Mouse (Mus musculus): Measurements from ENCODE around the gene Fam177a. TPM values are rescaled to one million over a fixed set of nuclear protein-coding genes. Genes with fewer than 3 reads are reported as not detected.
"Not testable (repeated sequence)": the region's sequence is repeated elsewhere in the genome, so short reads cannot be mapped to it uniquely, and the experiment has no call there.

The Fam177a gene
- polyA plus RNA-seq, 1 experiment from 2014 or later, result 22.7 TPM

GRCm38 (mm10) chr12:55137859-55138258 lies 13.6 kb downstream of the Fam177a start:
- H3K4me1 ChIP-seq (replicated peaks; ENCODE audit: control insufficient read depth, insufficient read depth, low read length); H3K27me3 ChIP-seq (ENCODE audit: control insufficient read depth, insufficient read depth, low read depth, low read length); H3K4me2 ChIP-seq (ENCODE audit: low read depth, low read length); ATAC-seq (ENCODE audit: low read depth); H3K9ac ChIP-seq (ENCODE audit: low read length); H3K27ac ChIP-seq (ENCODE audit: low read length); H3K4me3 ChIP-seq (ENCODE audit: low read length); H3K9me3 ChIP-seq (ENCODE audit: control insufficient read depth, low read length); H3K36me3 ChIP-seq (ENCODE audit: control insufficient read depth, insufficient read depth, low read length): not testable (repeated sequence)
- WGBS, result no CpG with 5 or more reads among the region's 6 CpGs

GRCm38 (mm10) chr12:55154559-55155448 lies 30.5 kb downstream of the Fam177a start, which contains the start of gene Srp54b:
Srp54b (plus strand) TSS chr12:55155104.
- not testable (repeated sequence) for H3K27me3 ChIP-seq (ENCODE audit: control insufficient read depth, insufficient read depth, low read depth, low read length); H3K9ac ChIP-seq (ENCODE audit: low read length); H3K27ac ChIP-seq (ENCODE audit: low read length); H3K4me2 ChIP-seq (ENCODE audit: low read depth, low read length); H3K36me3 ChIP-seq (ENCODE audit: control insufficient read depth, insufficient read depth, low read length); H3K4me1 ChIP-seq (replicated peaks; ENCODE audit: control insufficient read depth, insufficient read depth, low read length); H3K9me3 ChIP-seq (ENCODE audit: control insufficient read depth, low read length)
- 0 out of 2 replicates have a peak within 1 kb of the TSS, but pooled peaks have one; percentile 19 for H3K4me3 ChIP-seq (ENCODE audit: low read length)
- ATAC-seq (ENCODE audit: low read depth), result peak; percentile 98
- no CpG with 5 or more reads among the region's 57 CpGs for WGBS

- peak; percentile 48 for ATAC-seq (ENCODE audit: low read depth)
Observed at GRCm38 (mm10) chr12:55155449-55155783, 31.1 kb downstream of the Fam177a start.

GRCm38 (mm10) chr12:55167034-55167557 lies 42.8 kb downstream of the Fam177a start:
- not testable (repeated sequence) for H3K4me2 ChIP-seq (ENCODE audit: low read depth, low read length); H3K27me3 ChIP-seq (ENCODE audit: control insufficient read depth, insufficient read depth, low read depth, low read length); H3K4me1 ChIP-seq (replicated peaks; ENCODE audit: control insufficient read depth, insufficient read depth, low read length); H3K27ac ChIP-seq (ENCODE audit: low read length); H3K36me3 ChIP-seq (ENCODE audit: control insufficient read depth, insufficient read depth, low read length); H3K4me3 ChIP-seq (ENCODE audit: low read length); ATAC-seq (ENCODE audit: low read depth); H3K9ac ChIP-seq (ENCODE audit: low read length); H3K9me3 ChIP-seq (ENCODE audit: control insufficient read depth, low read length)
- no CpG with 5 or more reads among the region's 7 CpGs for WGBS

More at GRCm38 (mm10) chr12:55155449-55155783, 31.1 kb downstream of the Fam177a start:
- not testable (repeated sequence) for H3K4me2 ChIP-seq (ENCODE audit: low read depth, low read length); H3K9me3 ChIP-seq (ENCODE audit: control insufficient read depth, low read length); H3K27ac ChIP-seq (ENCODE audit: low read length); H3K9ac ChIP-seq (ENCODE audit: low read length); H3K27me3 ChIP-seq (ENCODE audit: control insufficient read depth, insufficient read depth, low read depth, low read length); H3K4me1 ChIP-seq (replicated peaks; ENCODE audit: control insufficient read depth, insufficient read depth, low read length); H3K36me3 ChIP-seq (ENCODE audit: control insufficient read depth, insufficient read depth, low read length)
- H3K4me3 ChIP-seq (ENCODE audit: low read length), result 0 out of 2 replicates have a peak overlapping the region, but pooled peaks have one; percentile 19
- WGBS, result 0% methylated on average over 6 of the region's 24 CpGs

GRCm38 (mm10) chr12:55187686-55188085 lies 63.4 kb downstream of the Fam177a start:
- not testable (repeated sequence) for H3K9ac ChIP-seq (ENCODE audit: low read length); H3K4me1 ChIP-seq (replicated peaks; ENCODE audit: control insufficient read depth, insufficient read depth, low read length); H3K36me3 ChIP-seq (ENCODE audit: control insufficient read depth, insufficient read depth, low read length); H3K4me2 ChIP-seq (ENCODE audit: low read depth, low read length); H3K27ac ChIP-seq (ENCODE audit: low read length); H3K4me3 ChIP-seq (ENCODE audit: low read length); H3K27me3 ChIP-seq (ENCODE audit: control insufficient read depth, insufficient read depth, low read depth, low read length); H3K9me3 ChIP-seq (ENCODE audit: control insufficient read depth, low read length); ATAC-seq (ENCODE audit: low read depth)
- no CpG with 5 or more reads among the region's 8 CpGs for WGBS

GRCm38 (mm10) chr12:55189127-55189526 lies 64.9 kb downstream of the Fam177a start:
- WGBS, result no CpG with 5 or more reads among the region's 5 CpGs

More at GRCm38 (mm10) chr12:55189127-55189526, 64.9 kb downstream of the Fam177a start:
- H3K9me3 ChIP-seq (ENCODE audit: control insufficient read depth, low read length); H3K4me1 ChIP-seq (replicated peaks; ENCODE audit: control insufficient read depth, insufficient read depth, low read length); H3K4me2 ChIP-seq (ENCODE audit: low read depth, low read length); H3K27ac ChIP-seq (ENCODE audit: low read length); H3K4me3 ChIP-seq (ENCODE audit: low read length); H3K36me3 ChIP-seq (ENCODE audit: control insufficient read depth, insufficient read depth, low read length); H3K27me3 ChIP-seq (ENCODE audit: control insufficient read depth, insufficient read depth, low read depth, low read length); H3K9ac ChIP-seq (ENCODE audit: low read length): not testable (repeated sequence)
- ATAC-seq (ENCODE audit: low read depth), result peak; percentile 74; the same call in 1 of the 2 replicates

Other genes starting within 250 kb of the Fam177a start
- gene Gm20403, start 137.9 kb upstream of the Fam177a start, polyA plus RNA-seq (2015; fragmentation: Nextera tagmentation; extraction: Ambion mirVana), result not detected in 2 replicates
- gene Baz1a, start 110.1 kb upstream of the Fam177a start, polyA plus RNA-seq (2015; fragmentation: Nextera tagmentation; extraction: Ambion mirVana), result 15.6 and 17.7 TPM in 2 replicates
- gene 2700097O09Rik, start 44.4 kb upstream of the Fam177a start, polyA plus RNA-seq (2015; fragmentation: Nextera tagmentation; extraction: Ambion mirVana), result 34.5 and 38.9 TPM in 2 replicates
- 169 and 177 TPM in 2 replicates for gene Srp54a, start 44.2 kb upstream of the Fam177a start, polyA plus RNA-seq (2015; fragmentation: Nextera tagmentation; extraction: Ambion mirVana)
- 52.7 and 54.6 TPM in 2 replicates for gene Srp54b, start 30.6 kb downstream of the Fam177a start, polyA plus RNA-seq (2015; fragmentation: Nextera tagmentation; extraction: Ambion mirVana)
- 5.1 and 8.8 TPM in 2 replicates for gene 1700047I17Rik2, start 75.1 kb downstream of the Fam177a start, polyA plus RNA-seq (2015; fragmentation: Nextera tagmentation; extraction: Ambion mirVana)
- 63.8 and 72.7 TPM in 2 replicates for gene Srp54c, start 105.7 kb downstream of the Fam177a start, polyA plus RNA-seq (2015; fragmentation: Nextera tagmentation; extraction: Ambion mirVana)
- 13.2 and 16.6 TPM in 2 replicates for gene 1110008L16Rik, start 175.1 kb downstream of the Fam177a start, polyA plus RNA-seq (2015; fragmentation: Nextera tagmentation; extraction: Ambion mirVana)
- gene Ppp2r3c, start 178.5 kb downstream of the Fam177a start, polyA plus RNA-seq (2015; fragmentation: Nextera tagmentation; extraction: Ambion mirVana), result 11.4 and 11.6 TPM in 2 replicates